Mouse (Mus musculus) left cerebral cortex, postnatal 36 days (tissue): ENCODE results near the gene Map6. TPM values are rescaled to one million over a fixed set of nuclear protein-coding genes. Genes with fewer than 3 reads are reported as not detected.

ENCODE experiments used
- DNase-seq, 2 experiments: peaks; one replicate each; pipeline ENCODE4 v3.0.0; 2021 to 2022; ENCODE audit warnings: low spot score in 2 of 2, mixed read lengths in 1 of 2
- intact Hi-C: fragments of 180-260 bp; cut with DNase I; formaldehyde crosslinking; loops from one replicate; pipeline ENCODE4 v1.15.1; 2025
- total RNA-seq, 2 experiments: library from RNA; stranded (reverse); gene quantifications; 2 replicates each; pipeline ENCODE4 v1.2.3; 2021

Map6 gene
- total RNA-seq, 2 experiments from 2014 or later: 135 to 142 TPM

DNA sequence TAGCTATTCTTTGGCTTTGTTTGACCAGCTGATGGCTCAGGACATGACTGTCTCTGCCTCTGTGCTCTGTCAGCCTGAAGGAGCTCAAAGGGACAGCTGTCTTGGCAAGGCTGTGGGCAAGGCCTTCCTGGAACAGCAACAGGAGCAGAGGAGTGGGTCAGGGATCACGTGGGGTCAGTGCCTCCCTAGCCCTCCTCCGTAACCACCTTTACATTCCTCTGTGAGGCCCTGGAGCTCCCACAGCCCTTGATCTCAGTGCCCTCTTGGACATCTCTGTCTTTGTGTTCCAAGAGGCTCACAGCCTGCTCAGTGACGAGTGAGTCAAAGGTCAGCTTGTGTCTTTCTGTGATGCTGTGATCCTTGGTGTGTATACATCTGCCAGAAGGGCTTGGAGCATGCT is 39.4 kb downstream of the Map6 start:
- no peak for DNase-seq
- intact Hi-C loops: no loop called here

DNA sequence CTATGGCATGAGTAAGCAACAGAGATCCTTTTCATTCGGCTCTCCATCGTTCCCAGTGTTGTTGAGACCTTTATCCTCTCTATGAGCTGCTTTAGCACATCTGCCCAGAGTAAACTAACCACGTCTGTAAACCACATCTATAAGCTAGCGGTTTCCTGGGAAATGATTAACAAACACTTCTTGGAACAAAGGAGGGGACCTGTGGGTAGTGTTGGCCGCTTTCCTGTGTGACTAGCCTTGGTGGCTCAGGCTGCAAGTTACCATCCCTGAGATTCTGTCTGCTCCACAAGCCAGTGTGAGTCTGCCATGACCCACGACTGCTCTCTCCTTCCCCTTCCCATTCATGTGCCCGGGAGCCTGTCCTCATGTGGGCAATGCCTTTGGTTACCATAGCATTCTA is 44.2 kb downstream of the Map6 start:
- no peak for DNase-seq
- intact Hi-C loops: no loop called here

DNA sequence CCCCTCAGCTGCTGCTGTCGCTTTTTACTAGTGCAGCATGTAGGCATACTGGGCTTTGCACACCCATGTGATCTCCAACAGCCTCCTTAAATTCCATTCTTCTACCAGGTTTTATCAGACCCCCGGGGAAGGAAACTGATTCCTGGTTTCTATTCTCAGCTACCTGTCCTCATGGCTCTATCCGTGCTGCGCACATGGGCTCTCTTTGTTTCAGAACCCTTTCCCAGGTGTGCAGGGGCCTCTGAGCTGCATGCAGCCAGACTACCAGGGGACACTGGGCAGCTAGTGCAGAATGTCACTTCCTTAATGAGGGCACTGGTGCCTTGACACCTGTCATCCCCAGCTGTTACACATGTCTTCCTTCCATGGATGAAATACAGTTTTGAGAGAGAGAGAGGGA is 44.8 kb downstream of the Map6 start:
- intact Hi-C loops: no loop called here
- no peak for DNase-seq

DNA sequence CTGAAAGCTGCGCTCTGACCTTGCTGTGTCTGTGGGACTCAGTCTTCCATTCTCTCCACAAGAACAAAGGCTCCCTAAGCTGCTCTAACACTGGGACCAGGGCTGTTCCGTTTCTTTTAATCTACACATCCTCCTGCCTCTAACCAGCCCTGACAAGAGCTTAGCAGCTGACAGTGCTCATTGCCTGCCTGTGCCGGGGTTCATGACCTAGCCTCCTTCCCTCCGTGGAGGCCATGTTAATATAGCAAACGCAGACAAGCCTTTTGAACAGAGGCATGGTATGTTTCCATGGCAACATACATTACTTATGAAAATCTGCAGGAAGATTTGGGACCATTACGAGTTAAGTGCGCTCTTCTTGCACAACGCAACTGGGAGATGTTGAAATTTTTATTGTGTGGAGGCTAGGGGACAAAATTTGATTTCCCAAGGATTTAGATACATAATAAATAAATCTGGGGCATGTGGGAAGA is 45.5 kb downstream of the Map6 start:
- intact Hi-C loops: no loop called here
- no peak for DNase-seq

DNA sequence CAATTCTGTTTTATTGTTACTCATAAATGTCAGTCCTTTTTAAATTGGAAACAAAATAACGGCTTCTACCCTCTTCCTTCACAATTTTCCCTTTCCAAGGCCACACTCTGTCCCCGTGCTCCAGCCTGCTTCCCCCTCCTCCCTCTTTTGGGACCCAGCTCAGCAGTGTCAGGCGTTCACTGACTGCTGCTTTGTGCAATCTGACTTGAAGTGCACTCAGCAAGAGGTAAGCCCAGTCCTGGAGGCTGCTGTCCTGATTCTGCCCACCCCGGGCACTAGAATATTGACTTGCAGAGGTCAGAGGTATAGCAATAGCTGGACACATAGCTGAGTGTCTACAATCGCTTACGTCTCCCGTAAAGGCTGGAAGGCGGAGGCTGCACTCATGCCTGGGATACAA is 46.0 kb downstream of the Map6 start:
- intact Hi-C loops: no loop called here
- DNase-seq: no peak

DNA sequence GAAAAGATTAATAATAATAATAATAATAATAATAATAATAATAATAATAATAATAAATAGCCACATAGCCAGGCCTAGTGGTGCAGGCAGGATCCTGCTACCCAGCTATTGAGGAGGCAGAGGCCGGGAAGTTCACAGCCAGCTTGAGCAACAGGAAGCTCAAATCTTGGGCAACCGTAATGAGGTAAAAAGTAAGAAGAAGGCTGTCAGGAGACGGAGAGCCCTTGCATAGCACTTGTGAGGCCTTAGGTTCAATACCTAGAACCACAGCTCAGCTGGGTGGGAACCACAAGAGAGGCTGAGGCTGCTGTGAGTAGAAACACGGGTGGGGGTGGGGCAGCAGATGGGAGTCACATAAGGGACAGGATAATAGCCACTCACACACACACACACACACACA is 47.3 kb downstream of the Map6 start:
- no peak for DNase-seq
- intact Hi-C loops: no loop called here

DNA sequence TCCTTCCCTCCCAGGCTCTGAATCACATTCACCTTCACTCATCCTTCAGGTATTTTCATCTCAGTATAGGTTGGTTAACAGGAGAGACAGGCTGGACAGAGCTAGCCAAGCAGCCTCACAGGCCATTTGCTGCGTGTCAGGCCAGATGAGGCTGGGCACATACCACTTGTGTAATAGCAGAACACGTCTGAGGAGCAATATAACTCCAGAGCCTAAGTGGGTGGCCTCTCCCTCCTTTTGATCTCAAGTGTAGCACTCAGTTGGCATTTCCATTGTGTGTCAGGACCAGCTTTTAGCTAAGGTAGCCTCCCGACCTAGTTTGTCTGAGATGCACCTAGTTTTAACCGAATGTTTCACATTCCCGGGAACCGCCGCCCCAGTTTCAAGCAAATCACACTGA is 49.0 kb downstream of the Map6 start:
- no peak for DNase-seq
- intact Hi-C loops: no loop called here

DNA sequence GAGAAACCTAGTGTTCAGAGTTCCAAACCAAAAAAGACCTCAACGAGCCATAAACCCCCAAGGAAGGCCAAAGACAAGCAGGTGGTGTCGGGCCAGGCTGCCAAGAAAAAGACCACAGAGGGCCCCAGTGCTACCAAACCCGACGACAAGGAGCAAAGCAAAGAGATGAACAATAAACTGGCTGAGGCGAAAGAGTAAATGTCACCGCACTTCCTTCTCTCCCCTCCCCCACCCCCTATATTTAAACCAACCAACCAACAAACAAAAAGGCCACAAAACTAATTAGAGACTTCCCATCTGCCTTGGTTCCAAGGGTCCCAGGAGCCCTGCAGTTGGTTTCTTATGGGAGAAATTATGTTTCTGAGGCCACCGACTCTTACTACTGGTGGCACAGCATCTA is 50.2 kb downstream of the Map6 start:
- DNase-seq: no peak
- intact Hi-C loops: no loop called here

DNA sequence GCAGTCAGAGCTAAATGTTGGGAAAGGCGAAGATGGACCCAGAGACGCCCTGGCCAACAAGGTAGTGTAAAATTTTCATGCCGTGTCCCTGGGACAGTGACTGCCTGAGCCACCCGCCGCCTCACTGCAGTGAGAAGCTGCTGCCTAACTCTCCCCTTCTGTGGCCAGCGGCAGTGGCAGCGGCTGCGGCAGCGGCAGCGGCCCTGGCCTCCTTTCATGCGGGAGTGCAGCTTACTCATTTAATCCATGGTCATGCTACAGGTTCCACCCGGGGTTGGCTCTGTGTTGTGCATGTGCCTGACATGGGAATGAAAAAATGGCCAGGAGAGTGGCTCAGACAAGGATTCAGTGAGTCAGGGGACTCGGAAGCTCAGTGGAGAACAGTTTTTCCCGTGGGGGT is 53.3 kb downstream of the Map6 start:
- intact Hi-C loops: no loop called here
- DNase-seq: no peak

DNA sequence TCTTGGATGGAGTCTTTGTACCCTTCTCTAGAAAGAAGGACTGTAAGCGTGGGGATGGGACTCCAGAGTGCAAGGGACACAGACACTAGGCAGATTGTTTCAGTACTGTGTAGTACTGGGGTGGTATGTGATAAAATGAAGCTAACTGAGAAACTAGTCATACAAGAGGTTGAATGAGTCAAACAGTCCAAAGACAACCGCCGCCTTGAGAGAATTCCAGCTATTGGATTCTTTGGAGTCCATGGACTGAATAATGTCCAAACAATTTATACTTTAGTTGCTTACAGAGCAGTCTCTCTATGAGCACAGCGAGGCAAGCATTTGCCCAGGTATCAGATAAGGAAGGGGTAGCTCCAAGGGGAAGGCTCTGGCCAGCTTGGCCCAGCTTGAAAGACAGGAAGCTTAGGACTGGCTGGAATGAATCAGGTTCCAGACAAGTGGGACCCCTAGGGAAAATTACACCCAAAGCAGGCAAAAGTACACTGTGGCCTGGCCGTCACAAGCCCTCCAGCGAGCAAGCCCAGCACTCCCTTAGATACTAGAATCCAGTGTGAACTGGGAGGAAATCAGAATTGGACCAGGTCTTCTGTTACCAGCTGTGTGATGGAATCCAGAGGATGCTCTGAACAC is 55.6 kb downstream of the Map6 start:
- intact Hi-C loops: no loop called here
- no peak for DNase-seq

DNA sequence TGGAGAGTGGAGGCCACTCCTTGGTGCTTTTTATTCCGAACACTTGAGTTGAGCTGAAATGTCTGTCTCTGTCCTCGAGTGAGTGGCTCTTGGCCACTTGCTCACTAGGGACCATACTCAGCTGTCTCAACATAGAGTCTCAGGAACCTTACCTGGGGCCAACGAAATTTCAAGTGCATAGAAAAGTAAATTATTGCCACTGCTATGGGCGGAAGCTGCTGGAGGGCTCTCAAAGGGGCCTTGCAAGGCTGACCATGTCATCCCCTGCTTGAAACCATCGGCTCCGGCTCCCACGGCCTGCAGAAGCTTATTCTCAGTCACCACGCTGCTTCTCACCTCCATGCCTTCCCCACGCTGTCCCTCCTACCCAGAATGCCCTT is 56.1 kb downstream of the Map6 start:
- intact Hi-C loops: no loop called here
- DNase-seq: no peak

DNA sequence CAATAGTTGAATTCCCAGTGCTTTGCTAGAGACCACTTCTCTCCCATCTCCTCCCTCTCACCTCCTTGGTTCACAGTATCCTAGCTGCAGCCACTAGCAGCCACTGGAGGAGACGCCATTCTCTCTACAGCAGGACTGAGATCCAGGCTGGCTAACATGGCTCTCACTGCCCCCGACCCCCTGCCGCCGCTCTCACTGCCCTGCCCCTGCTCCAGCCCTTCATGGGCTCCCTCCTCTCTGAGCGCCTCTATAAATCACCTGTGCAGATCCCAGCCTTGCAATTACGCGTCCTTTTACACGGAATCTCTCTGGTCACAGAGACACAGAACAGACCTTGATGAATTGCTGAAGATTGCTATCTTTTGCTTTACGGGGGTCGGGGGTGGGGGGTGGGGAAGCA is 57.6 kb downstream of the Map6 start:
- intact Hi-C loops: no loop called here
- DNase-seq: no peak

DNA sequence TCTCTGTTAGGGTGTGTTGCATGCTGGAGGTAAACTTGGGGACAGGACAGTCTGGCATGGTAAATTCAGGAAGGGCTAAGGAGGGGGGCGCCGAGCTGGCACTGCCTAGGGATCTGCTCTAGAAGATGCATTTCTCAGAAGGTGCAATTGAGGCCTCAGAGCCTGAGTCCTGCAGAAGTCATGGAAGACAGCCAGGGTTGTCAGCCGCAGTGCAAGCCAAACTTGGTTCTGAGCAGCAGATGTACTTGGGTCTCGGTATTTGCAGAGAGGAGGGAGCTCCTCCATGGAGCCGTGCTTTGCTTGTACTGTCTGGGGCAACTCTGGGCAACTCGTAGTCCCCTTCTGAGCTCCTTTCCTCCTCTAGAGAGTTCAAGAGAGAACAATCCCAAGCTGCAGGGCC is 58.9 kb downstream of the Map6 start:
- intact Hi-C loops: no loop called here
- no peak for DNase-seq

DNA sequence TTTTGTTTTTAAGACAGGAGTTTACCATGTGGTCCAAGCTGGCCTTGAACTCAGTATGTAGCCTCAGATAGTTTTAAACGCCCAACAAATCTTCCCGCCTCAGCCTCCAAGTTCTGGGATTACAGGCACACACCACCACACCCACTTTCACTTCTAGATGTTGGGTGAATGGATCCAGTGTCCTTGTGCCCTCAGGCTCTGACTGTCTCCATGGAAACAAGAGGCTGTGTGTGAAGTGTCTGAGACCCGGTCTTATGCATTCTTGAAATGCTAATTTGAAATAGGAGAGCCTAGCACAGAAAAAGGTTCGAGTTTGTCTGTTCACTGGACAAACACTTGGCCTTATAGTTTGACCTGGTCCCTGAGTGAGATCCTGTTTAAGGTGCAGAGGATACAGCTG is 61.6 kb downstream of the Map6 start:
- intact Hi-C loops: no loop called here
- no peak for DNase-seq

DNA sequence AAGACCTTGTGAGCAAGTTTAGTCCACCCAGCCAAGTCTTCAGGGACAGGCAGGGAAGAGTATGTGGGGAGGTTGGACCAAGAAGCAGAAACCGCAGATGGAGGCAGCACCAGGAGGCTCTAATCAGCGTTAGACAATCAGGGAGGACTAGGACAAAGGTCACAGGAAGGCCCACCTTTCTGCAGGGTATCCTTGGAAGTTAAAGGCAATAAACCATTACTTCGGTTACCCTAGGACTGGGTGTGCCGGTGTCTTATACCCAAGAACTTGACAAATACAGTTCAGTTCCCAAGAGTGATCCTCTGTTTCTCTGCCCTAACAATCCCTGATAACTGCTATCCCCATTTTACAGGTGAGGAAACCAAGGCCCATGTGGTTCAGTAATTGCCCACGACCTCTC is 62.8 kb downstream of the Map6 start:
- intact Hi-C loops: no loop called here
- no peak for DNase-seq

DNA sequence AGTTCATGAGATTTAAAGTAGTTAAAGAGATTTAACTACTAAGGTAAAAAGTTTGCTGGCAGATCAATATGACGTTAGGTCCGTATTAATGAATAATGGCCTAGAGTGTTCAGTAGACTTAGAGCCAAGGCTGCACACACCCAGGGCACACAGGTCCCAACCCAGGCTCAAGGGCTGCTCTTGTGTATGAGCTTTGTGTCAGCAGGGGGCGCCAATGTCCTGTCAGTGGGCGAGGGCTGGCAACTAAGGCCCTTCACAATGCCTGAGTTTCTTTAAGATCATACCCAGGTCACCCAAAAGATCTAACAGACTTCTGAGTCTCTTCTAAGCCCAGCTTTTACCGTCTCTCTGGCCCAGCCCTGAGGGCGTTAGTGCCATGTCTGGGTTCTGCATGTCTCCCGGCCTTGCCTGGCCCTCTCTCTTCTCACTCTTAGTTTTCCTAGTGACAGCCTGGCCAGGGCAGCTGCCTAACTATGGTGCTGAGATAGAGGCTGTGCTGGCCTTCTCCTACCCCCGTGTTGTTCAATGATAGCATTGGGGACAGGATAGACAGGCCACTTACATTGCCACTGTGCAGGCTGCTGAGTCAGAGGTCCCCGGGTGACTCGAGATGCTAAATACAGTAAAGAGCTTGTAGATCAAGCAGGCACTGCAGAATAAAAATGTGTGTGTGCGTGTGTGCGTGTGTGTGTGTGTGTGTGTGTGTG is 65.7 kb downstream of the Map6 start:
- peak; percentile 54 to 58 for DNase-seq
- intact Hi-C loops: loop anchor here (1.0 kb wide), 1 partner anchor 32 kb away; no protein-coding TSS in a partner anchor

DNA sequence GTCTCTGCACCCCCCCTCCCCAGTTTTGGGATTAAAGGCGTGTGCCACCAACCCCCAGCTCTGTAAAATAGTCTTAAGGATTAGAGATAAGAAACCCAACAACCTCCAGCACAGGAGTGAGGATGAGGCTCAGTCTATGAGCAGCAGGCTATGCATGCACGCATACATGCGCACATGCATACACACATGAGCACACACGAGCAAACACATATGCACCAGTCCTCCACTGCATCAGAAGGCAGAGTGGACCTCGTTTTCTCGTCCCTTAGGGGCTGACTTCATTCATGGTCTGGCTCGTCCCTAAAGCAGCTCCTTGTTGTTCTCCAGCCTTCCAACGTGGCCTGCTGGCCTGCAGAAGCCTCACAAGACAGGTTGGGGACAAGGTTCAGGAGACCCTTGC is 73.5 kb downstream of the Map6 start:
- intact Hi-C loops: no loop called here
- DNase-seq: no peak

DNA sequence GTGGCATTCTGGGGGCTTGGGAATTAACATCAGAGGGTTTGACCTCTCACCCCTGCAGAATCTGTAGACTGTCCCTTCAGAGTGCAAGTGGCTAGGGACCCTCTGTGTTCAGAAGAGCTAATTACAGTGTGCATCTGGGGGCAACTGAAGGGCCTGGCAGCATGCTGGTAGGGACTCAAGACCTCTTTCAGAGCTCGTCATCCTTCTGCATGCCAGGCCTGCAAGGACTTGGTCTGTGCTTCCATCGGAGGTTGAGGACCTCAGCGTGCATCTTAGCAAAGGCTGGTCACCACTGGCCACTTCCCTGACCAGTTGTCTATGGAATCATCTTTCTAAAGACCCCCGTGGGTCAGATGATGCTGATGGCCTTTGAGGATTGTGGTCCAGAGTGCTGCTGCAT is 76.3 kb downstream of the Map6 start:
- intact Hi-C loops: no loop called here
- DNase-seq: no peak

DNA sequence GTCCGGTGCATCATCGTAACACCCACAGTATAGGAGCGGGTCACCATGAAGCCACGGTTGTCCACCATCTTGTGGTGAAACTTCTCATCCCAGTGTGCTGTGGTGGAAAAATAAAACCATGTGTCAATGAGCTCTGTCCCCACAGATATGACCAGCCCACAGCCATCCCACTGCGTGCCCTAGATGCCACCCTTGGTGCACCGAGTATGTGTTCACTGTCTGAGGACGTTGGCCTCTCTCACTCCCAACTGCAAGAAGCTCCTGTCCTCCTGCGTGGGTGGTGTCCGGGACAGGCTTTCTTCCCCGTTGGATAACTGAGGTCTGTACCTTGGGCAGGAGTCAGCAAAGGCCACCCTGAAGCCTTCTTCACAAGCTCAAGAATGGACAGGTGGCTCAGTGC is 80.0 kb downstream of the Map6 start:
- DNase-seq: no peak
- intact Hi-C loops: no loop called here

DNA sequence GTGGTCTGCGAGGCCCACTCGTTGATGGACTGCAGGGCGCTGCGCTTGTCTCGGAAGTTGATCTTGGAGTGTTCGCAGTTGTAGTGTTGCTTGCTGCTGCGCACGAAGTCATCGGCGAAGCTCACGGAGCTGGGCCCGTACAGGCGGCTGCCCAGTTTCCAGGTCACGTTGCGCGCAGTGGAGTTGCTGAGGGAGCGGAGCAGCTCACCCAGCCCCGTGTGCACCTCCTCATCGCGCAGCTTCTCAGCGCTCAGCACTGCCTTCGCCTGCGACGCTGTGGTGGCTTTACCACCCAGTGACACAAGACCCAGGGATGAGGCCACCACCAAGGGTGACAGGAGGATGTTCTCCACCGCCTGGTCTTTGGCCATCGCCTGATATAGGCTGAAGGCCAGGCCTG is 81.6 kb downstream of the Map6 start:
- no peak for DNase-seq
- intact Hi-C loops: no loop called here

DNA sequence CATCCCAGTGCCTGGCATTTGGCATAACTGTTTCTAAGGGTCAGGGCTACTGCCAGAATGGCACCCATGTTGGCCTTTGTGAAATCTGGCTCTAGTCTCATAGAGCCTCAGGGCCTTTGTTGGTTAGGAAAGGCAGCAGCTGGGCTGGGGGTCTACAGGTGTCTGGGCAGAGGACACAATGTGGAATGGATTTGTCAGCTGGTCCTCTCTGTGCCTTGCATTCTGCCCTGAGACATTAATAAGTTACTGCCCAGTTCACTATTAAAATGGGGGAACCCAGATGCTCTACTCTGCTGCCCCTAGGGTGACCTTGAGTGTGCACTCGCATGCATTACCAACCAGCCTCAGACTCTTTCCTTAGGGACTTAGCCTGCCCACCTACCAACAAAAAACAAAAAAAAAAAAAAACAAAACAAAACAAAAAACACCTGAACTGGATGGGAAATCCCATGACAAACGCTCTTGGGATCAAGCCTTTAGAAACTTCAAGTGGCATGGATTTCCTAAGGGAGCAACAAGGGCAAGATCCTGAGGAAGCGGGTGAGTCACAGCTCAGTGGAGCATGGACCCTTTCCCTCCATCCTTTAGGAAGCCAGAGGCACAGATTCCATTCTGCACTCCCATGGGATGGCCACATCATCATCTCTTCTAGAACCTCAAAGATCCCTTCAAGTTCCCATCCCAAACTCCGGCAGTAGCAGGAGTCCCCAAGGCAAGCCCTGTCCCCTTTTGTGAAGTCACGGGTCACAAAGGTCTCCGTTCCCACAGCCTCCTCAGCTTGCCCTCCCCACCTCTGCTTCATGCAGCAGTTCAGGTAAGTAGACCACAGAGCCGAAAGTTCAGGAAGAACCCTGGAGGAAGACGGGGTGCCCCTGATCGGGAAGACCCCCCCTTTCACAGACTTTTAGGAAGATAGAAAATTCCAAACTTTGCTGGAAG is 82.8 kb downstream of the Map6 start:
- intact Hi-C loops: no loop called here
- DNase-seq: no peak
